Mouse (Mus musculus) midbrain, embryonic 13.5 days (tissue): ENCODE measurements around the gene Sept4. TPM values are rescaled to one million over a fixed set of nuclear protein-coding genes. Genes with fewer than 3 reads are reported as not detected.

ENCODE experiments used
- ATAC-seq: fragments of 200-750 bp; cut with Nextera tagmentation; 2 replicates; pipeline ENCODE4 v1.8.0; 2017; ENCODE audit warnings: mild to moderate bottlenecking, moderate TSS enrichment, moderate library complexity
- H3K27ac ChIP-seq: fragments of 300-500 bp; sonication (generic); 2 replicates; pipeline ENCODE4 v1.5.1; 2015; ENCODE audit warnings: inconsistent platforms, mild to moderate bottlenecking, moderate library complexity
- H3K27me3 ChIP-seq: fragments of 300-500 bp; sonication (generic); 2 replicates; pipeline ENCODE4 v1.6.1; 2015; ENCODE audit warnings: mild to moderate bottlenecking, inconsistent platforms
- H3K36me3 ChIP-seq: fragments of 300-500 bp; sonication (generic); 2 replicates; pipeline ENCODE4 v1.6.1; 2015; ENCODE audit warnings: mild to moderate bottlenecking, inconsistent platforms
- H3K4me1 ChIP-seq: fragments of 300-500 bp; sonication (generic); replicated peaks from 2 replicates; pipeline ENCODE4 v1.6.1; 2015; ENCODE audit warnings: inconsistent platforms
- H3K4me2 ChIP-seq: fragments of 300-500 bp; sonication (generic); replicated peaks from 2 replicates; pipeline ENCODE4 v1.6.1; 2015; ENCODE audit warnings: moderate library complexity, mild to moderate bottlenecking, inconsistent platforms
- H3K4me3 ChIP-seq: fragments of 300-500 bp; sonication (generic); replicated peaks from 2 replicates; pipeline ENCODE4 v1.5.1; 2015; ENCODE audit warnings: mild to moderate bottlenecking, inconsistent platforms
- H3K9ac ChIP-seq: fragments of 300-500 bp; sonication (generic); replicated peaks from 2 replicates; pipeline ENCODE4 v1.6.1; 2015; ENCODE audit warnings: mild to moderate bottlenecking, inconsistent platforms
- H3K9me3 ChIP-seq: fragments of 300-500 bp; sonication (generic); 2 replicates; pipeline ENCODE4 v1.6.1; 2016; ENCODE audit warnings: mild to moderate bottlenecking, inconsistent platforms
- WGBS: fragments of 180-500 bp; shearing (Covaris S2); methylation state at CpG from one replicate; pipeline ENCODE4 v1.1.7; 2015; 5-methylcytosine and 5-hydroxymethylcytosine counted together
- polyA plus RNA-seq: library from polyadenylated mRNA; unstranded; fragments of >200 nt; fragmentation: Nextera tagmentation; extraction: Ambion mirVana; gene quantifications from 2 replicates; pipeline ENCODE4 v1.2.1, GENCODE M21; 2015

The Sept4 gene
- polyA plus RNA-seq, 1 experiment from 2014 or later, result 18.0 TPM

DNA sequence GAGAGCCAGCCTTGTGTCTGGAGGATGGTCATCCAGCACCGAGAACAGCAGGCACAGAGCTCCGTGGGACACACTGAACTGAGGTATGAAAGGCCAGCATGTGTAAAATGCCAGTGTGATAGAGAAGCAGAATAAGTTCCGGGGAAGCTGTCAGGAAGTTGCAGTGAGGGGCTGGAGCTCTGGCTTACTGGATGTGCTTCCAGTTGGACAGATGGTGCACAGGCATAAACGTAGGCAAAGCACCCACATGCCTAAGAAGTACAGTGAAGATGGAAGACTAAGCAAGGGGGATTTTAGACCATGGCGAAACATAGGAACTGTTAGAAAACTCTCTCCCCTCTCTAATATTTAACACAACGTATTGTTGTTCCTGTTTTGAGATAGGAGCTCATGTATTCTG is 7.5 kb upstream of the Sept4 start:
- 86% methylated on average over 6 of the region's 6 CpGs for WGBS
- no peak for ATAC-seq
- no peaks in the 10 kb centered on the region for H3K4me1 ChIP-seq

DNA sequence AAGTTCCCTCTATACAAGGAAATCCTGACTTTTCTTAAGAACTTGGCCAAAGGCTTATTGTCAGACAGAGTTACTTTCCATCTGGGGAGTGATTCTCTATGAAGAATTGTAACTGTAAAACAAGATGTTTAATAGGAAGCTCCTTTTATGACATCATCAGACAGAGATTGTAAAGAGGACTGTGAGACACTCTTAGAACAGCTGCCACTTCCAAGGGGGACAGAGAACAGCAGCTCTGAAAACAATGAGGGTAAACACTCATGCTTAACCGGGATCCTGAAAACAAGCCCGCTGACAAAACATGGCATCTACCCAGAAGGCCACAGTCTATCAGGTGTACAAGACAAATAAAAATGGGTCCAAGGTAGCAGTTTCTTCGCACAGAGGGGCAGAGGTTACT is 2.2 kb upstream of the Sept4 start, which contains the start of gene Gm11492:
TSS of gene Gm11492 (plus strand) at position 153 of the 400 bp plus-strand sequence.
- Histone ChIP-seq H3K9ac (no peak within 1 kb of the TSS), H3K9me3 (no peaks in the 10 kb centered on the region), H3K27me3 (no peaks in the 10 kb centered on the region), H3K4me2 (no peak within 1 kb of the TSS), H3K36me3 (no peaks in the 10 kb centered on the region), H3K4me3 (no peak within 1 kb of the TSS), H3K4me1 (no peaks in the 10 kb centered on the region), H3K27ac (no peak within 1 kb of the TSS)
- WGBS, result 88% methylated on average over 3 of the region's 3 CpGs
- no peak for ATAC-seq

More for the DNA sequence above, 7.5 kb upstream of the Sept4 start:
- Histone ChIP-seq H3K9me3 (no peaks in the 10 kb centered on the region), H3K4me2 (no peak overlapping the region), H3K4me3 (no peak overlapping the region), H3K27ac (no peak overlapping the region), H3K36me3 (no peaks in the 10 kb centered on the region), H3K27me3 (no peaks in the 10 kb centered on the region), H3K9ac (no peak overlapping the region)

DNA sequence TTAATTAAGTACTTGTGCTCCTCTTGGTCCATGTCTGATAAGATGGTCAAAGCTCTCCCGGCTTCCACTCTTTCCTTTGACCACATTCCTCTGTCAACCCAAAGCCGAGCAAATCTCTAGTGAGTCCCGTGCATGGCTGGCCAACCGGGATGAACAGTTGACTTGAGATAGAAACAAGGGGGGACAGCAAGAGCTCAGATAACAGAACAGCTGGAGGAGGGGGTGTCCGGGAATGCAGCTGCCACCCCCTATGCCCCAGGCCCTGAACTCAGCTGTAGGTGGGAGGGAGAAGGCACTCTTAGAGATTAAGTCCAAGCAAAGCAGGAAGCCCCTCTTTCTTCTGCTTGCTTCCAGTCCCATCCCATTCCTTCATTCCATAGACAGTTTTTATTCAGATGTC is 2.0 kb downstream of the Sept4 start:
- Histone ChIP-seq H3K9me3 (no peaks in the 10 kb centered on the region), H3K4me3 (no peak overlapping the region), H3K36me3 (no peaks in the 10 kb centered on the region), H3K4me1 (peaks cover 7% of the 10 kb centered on the region; the same call in 1 of the 2 replicates), H3K9ac (no peak overlapping the region), H3K27me3 (no peaks in the 10 kb centered on the region), H3K27ac (no peak overlapping the region), H3K4me2 (no peak overlapping the region)
- ATAC-seq, result no peak
- 41% methylated on average over 5 of the region's 5 CpGs for WGBS

DNA sequence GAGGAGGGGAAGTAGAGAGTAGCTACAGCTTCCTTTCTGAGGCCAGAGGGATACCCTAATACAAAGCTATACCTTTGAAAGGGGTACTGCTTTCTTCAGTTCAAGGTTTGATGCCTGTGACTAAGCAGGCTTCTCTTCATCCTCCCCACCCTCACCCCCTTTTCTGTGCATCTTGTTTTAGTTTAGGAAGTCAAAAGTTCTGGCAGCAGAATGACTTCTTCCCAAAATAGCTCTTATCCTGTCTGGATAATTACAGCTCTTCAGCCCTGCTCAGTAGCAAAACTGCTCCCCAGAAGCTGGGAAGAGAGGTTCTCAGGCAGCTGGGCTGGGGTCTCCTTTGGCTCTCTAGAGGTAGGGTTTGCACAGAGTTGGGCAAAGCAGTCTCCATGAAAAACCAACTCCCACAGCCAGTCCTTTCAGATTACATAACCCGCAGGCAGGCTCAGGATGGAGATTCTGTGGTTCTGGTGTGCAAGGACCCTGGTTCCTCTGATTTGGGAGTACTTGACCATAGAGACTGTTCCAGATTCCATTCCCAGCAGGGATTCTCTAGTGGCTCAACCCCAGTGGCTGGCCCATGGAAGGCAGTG is 2.8 kb downstream of the Sept4 start:
- H3K4me2 ChIP-seq, result no peak overlapping the region
- no peaks in the 10 kb centered on the region for H3K27me3 ChIP-seq
- H3K4me3 ChIP-seq, result no peak overlapping the region
- H3K27ac ChIP-seq, result no peak overlapping the region
- H3K9ac ChIP-seq, result no peak overlapping the region
- ATAC-seq, result no peak
- H3K9me3 ChIP-seq, result no peaks in the 10 kb centered on the region
- WGBS, result 100% methylated on average over 1 of the region's 1 CpGs
- H3K4me1 ChIP-seq, result peaks cover 7% of the 10 kb centered on the region; the same call in 1 of the 2 replicates
- H3K36me3 ChIP-seq, result no peaks in the 10 kb centered on the region

DNA sequence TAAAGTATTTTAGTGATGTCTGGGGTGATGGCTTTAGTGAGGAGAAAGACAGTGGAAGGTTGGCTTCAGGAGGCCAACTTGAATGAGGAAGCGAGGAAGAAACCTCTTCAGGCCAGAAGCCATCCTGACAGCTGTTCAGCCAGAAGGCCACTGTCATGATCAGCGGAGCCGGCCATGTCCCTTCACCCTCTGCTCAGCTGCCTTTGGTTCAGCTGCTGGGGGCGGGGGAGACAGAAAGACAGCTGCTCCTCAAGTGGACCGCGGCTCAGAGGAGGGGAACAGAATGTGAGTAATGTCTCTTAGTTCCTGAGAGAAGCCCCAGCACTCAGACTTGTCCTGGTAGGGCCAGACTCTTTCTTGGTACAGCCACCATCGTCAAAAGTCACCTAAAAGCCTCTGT is 5.0 kb downstream of the Sept4 start:
- no peaks in the 10 kb centered on the region for H3K36me3 ChIP-seq
- WGBS, result 74% methylated on average over 7 of the region's 7 CpGs
- no peaks in the 10 kb centered on the region for H3K27me3 ChIP-seq
- peaks cover 23% of the 10 kb centered on the region for H3K4me1 ChIP-seq
- H3K9me3 ChIP-seq, result no peaks in the 10 kb centered on the region
- ATAC-seq, result no peak
- H3K9ac ChIP-seq, result no peak overlapping the region
- no peak overlapping the region for H3K4me2 ChIP-seq
- no peak overlapping the region for H3K27ac ChIP-seq
- H3K4me3 ChIP-seq, result no peak overlapping the region

DNA sequence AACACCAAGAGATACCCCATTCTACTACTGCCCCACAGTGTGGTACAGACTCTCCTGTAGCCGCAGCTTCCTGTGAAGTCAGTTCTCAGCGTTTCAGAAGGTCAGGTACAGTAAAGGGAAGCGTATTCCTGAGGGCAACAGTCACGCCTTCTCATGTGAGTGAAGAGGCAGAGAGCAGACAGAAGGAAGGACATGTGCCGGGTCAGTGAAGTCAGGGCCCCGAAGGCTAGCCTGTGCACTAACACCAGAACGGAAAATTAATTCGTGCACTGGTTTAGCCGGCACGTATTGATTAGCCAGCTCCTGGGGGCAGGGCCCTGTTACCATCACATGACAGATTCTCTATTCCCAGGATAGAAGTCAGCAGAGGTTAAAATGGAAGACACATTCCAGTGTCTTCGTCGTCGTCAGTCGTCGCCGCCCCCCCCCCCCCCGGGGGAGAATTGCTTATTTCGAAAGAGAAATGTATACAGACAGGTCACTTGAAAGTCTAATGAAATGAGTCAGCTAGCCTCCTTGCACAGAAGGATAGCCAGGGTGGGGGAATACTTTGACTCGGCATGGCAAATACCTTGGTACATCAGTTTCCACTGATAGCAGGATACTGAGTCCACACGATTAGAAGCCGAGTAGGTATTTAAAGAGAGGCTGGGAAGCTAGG is 5.9 kb downstream of the Sept4 start:
- Histone ChIP-seq H3K27ac (no peak overlapping the region), H3K27me3 (0 out of 2 replicates have a peak, but pooled peaks cover 3% of the 10 kb centered on the region), H3K9ac (no peak overlapping the region), H3K4me2 (no peak overlapping the region), H3K36me3 (no peaks in the 10 kb centered on the region), H3K9me3 (no peaks in the 10 kb centered on the region), H3K4me1 (peaks cover 30% of the 10 kb centered on the region), H3K4me3 (no peak overlapping the region)
- WGBS, result 72% methylated on average over 21 of the region's 21 CpGs
- no peak for ATAC-seq

DNA sequence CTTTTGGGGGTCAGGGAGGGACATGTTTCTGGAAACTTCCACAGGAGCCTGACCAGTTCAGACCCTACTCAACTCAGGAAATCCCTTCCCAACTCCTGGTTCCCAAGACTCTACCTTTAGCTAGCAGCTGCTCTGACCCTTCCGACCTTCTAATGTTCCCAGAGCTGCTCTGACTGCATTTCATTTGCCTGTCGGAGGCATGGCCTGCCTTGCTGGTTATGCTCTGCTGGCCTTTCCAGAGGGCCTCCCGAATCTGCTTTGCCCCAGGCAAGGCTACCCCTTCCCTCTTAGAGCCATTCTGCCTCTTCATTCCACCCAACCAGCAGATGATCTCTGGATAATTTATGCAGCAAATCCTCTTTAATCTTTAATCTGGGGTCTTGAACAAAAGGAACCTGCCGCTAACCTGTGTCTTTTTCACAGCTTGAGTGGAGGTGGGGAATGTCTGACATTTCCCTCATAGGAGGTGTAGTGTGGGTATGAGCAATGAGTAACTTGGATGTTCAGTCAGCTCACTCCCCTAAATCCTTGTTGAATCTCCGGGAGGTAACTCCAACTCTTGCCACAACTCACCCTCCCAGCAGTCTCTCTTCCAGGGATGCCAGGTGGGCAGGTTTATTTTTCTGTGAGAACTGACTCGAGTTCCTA is 9.0 kb downstream of the Sept4 start:
- no peak overlapping the region for H3K27ac ChIP-seq
- peak overlapping the region; percentile 90 for H3K4me2 ChIP-seq
- 0 out of 2 replicates have a peak, but pooled peaks cover 8% of the 10 kb centered on the region for H3K27me3 ChIP-seq
- ATAC-seq, result 0 out of 2 replicates have a peak, but pooled peaks have one; percentile 3
- peak overlapping the region; percentile 60 for H3K4me3 ChIP-seq
- 7% methylated on average over 6 of the region's 6 CpGs for WGBS
- peak overlapping the region; percentile 58 for H3K9ac ChIP-seq
- H3K9me3 ChIP-seq, result no peaks in the 10 kb centered on the region
- peaks cover 38% of the 10 kb centered on the region for H3K4me1 ChIP-seq
- H3K36me3 ChIP-seq, result no peaks in the 10 kb centered on the region

DNA sequence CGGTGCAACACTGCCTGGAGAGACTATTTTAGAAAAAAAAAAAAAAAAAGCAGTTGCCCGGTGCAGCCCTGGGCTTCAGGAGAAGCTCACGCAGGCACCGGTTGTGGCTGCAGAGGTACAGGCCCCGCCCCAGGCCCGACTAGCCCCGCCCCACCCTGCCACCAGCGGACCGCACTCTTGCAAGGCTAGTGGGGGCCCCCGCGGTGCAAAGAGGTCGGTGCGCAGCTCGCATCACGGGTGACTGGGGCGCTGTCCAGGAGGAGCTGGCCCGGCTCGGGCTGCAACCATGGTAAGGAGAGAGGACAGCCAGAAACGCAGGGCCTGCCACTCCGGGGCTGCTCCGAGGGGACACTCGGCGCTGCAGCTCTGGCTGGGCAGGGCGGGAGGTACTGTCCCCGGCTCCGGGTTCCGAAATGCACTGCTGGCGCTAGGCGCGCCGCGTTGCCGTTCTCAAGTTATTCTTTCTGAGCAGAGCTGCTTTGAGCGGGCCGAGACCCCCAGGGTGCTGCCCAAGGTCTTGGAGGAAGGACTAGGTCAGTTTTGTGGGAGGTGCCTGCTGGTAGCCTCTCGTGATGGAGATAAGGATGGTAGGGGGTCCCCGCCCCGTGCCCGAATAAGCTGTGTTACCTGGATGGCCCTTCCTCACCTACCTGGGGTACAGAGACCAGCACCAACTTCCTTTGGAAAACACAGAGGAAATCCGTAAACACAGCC is 9.7 kb downstream of the Sept4 start:
- Histone ChIP-seq H3K4me1 (peaks cover 38% of the 10 kb centered on the region), H3K4me2 (peak overlapping the region; percentile 90), H3K9ac (peak overlapping the region; percentile 58), H3K9me3 (no peaks in the 10 kb centered on the region), H3K27me3 (0 out of 2 replicates have a peak, but pooled peaks cover 8% of the 10 kb centered on the region), H3K27ac (0 out of 2 replicates have a peak overlapping the region, but pooled peaks have one; percentile 40), H3K36me3 (no peaks in the 10 kb centered on the region), H3K4me3 (peak overlapping the region; percentile 60)
- WGBS, result under 1% methylated on average over 40 of the region's 40 CpGs
- peak; percentile 88 for ATAC-seq

DNA sequence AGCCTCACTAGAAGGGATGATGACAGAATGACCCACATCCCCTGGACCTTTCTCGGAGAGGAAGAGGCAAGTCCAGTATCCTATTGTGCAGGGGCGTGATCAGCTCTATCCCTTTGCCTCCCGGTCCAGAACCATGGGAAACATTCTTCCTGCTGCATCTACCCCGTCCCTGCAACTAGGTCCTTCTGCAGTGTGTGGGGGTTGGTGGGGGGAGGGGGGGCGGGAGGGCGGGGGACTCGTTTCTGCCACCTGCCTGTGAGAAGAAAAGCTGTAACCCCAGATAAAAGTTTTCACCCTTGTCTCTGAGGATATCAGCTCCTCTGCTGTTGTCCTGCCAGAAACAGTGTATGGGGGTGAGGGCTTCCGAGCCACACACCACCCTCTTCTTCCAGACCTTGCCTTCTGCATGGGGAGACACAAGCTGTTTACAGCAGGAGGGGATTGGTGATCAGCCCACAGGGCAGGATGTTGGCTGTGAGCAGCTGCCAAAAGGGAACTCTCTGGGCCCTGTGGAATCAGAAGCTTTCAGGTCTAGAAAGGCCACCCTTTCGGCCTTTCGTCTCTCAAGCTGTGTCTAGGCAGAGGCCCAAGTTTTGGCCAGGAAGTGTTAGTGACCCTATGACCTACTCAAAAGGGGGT is 10.4 kb downstream of the Sept4 start:
- Histone ChIP-seq H3K27ac (0 out of 2 replicates have a peak overlapping the region, but pooled peaks have one; percentile 56), H3K27me3 (0 out of 2 replicates have a peak, but pooled peaks cover 8% of the 10 kb centered on the region), H3K36me3 (no peaks in the 10 kb centered on the region), H3K4me2 (peak overlapping the region; percentile 90), H3K4me1 (peaks cover 38% of the 10 kb centered on the region), H3K9ac (peak overlapping the region; percentile 58), H3K4me3 (peak overlapping the region; percentile 60), H3K9me3 (no peaks in the 10 kb centered on the region)
- ATAC-seq, result peak; percentile 59
- 17% methylated on average over 7 of the region's 10 CpGs for WGBS

DNA sequence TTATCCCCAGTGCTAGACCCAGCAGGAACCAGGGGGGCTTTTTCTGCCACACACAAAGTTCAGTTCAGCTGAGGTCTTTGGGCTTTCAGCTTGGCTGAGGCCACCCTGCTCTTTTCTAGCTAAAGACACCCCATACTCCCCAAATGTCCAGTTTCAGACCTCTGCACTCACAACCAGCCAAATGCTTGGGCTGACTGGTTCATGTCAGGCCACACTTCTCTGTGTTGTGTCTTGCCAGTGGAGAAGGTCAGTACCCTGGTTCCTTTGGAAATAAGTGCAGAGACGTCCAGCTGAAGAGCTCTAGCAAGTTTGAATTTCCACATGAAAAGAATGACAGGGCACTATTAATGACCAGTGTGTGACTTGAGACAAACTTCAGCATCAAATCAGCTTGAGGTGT is 11.0 kb downstream of the Sept4 start:
- Histone ChIP-seq H3K36me3 (no peaks in the 10 kb centered on the region), H3K4me2 (peak overlapping the region; percentile 90; the same call in 1 of the 2 replicates), H3K27ac (no peak overlapping the region), H3K9ac (no peak overlapping the region), H3K27me3 (0 out of 2 replicates have a peak, but pooled peaks cover 8% of the 10 kb centered on the region), H3K4me1 (peaks cover 34% of the 10 kb centered on the region), H3K9me3 (no peaks in the 10 kb centered on the region), H3K4me3 (no peak overlapping the region)
- ATAC-seq, result no peak
- WGBS, result 21% methylated on average over 1 of the region's 1 CpGs

- 0 out of 2 replicates have a peak, but pooled peaks cover 8% of the 10 kb centered on the region for H3K27me3 ChIP-seq
- no peak overlapping the region for H3K4me3 ChIP-seq
- no peak overlapping the region for H3K9ac ChIP-seq
- H3K4me2 ChIP-seq, result no peak overlapping the region; the same call in 1 of the 2 replicates
- H3K27ac ChIP-seq, result no peak overlapping the region
- ATAC-seq, result no peak
- no peaks in the 10 kb centered on the region for H3K9me3 ChIP-seq
- H3K36me3 ChIP-seq, result no peaks in the 10 kb centered on the region
- WGBS, result 41% methylated on average over 10 of the region's 10 CpGs
- H3K4me1 ChIP-seq, result peaks cover 30% of the 10 kb centered on the region
These were observed 11.9 kb downstream of the Sept4 start for GRCm38 (mm10) chr11:87580543-87581085.
